Mouse (Mus musculus): Measurements from ENCODE around the gene Adamts4. TPM values are rescaled to one million over a fixed set of nuclear protein-coding genes. Genes with fewer than 3 reads are reported as not detected.

Gene Adamts4
- polyA plus RNA-seq, 1 experiment from 2014 or later, result 3.5 TPM

GRCm38 (mm10) chr1:171258921-171259320 is 8.7 kb downstream of the Adamts4 start:
- Histone ChIP-seq H3K27ac (replicated peaks) (no peak overlapping the region), H3K9ac (peak overlapping the region; percentile 33; the same call in 1 of the 2 replicates), H3K4me2 (peak overlapping the region; percentile 38), H3K4me1 (peaks cover 16% of the 10 kb centered on the region), H3K27me3 (replicated peaks) (no peaks in the 10 kb centered on the region), H3K9me3 (no peaks in the 10 kb centered on the region), H3K36me3 (0 out of 2 replicates have a peak, but pooled peaks cover 4% of the 10 kb centered on the region), H3K4me3 (no peak overlapping the region)
- ATAC-seq (ENCODE audit: extremely low read depth, insufficient number of reproducible peaks, low FRiP score, low TSS enrichment), result no peak
- WGBS, result 55% methylated on average over 17 of the region's 17 CpGs

- Histone ChIP-seq H3K27me3 (replicated peaks) (no peaks in the 10 kb centered on the region), H3K4me1 (peaks cover 16% of the 10 kb centered on the region), H3K9me3 (no peaks in the 10 kb centered on the region), H3K36me3 (no peaks in the 10 kb centered on the region), H3K9ac (no peak overlapping the region), H3K4me3 (no peak overlapping the region), H3K4me2 (no peak overlapping the region), H3K27ac (replicated peaks) (no peak overlapping the region)
- 66% methylated on average over 3 of the region's 3 CpGs for WGBS
- no peak for ATAC-seq (ENCODE audit: extremely low read depth, insufficient number of reproducible peaks, low FRiP score, low TSS enrichment)
These were observed 10.1 kb downstream of the Adamts4 start for GRCm38 (mm10) chr1:171260316-171260715.

DNA sequence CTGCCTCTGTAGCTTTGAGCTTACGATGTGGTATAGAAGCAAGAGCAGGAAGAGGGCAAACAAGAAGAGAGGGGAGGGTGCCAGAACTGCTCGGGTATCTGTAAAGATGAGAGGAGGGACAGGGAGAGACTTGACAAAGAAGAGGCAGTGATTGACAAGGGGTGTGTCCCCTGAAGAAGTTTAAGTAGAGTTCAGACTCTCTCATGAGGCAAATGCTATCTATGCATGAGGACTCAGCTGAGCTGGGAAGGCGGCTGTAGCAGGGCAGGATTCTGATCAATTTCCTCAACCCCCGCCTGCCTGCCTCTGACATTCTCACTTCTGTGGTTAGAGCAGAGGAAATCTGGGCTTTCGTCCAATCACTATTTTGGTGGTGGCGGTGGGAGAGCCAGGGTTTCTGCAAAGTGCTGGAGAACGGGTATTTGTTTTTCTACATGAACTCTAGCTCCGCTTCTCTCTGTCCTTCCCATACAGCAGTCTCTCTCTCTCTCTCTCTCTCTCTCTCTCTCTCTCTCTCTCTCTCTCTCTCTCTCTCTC is 12.4 kb downstream of the Adamts4 start:
- Histone ChIP-seq H3K4me3 (peak overlapping the region; percentile 41), H3K4me1 (peaks cover 16% of the 10 kb centered on the region), H3K9ac (peak overlapping the region; percentile 74), H3K36me3 (no peaks in the 10 kb centered on the region), H3K27ac (replicated peaks) (peak overlapping the region; percentile 93), H3K4me2 (peak overlapping the region; percentile 67), H3K9me3 (no peaks in the 10 kb centered on the region), H3K27me3 (replicated peaks) (no peaks in the 10 kb centered on the region)
- peak; percentile 54; the same call in 1 of the 2 replicates for ATAC-seq (ENCODE audit: extremely low read depth, insufficient number of reproducible peaks, low FRiP score, low TSS enrichment)
- WGBS, result 2% methylated on average over 8 of the region's 8 CpGs

GRCm38 (mm10) chr1:171263185-171263611 is 13.0 kb downstream of the Adamts4 start:
- H3K4me1 ChIP-seq, result peaks cover 16% of the 10 kb centered on the region
- H3K9ac ChIP-seq, result peak overlapping the region; percentile 6; the same call in 1 of the 2 replicates
- WGBS, result 0% methylated on average over 2 of the region's 2 CpGs
- no peaks in the 10 kb centered on the region for H3K36me3 ChIP-seq
- H3K27ac ChIP-seq (replicated peaks), result peak overlapping the region; percentile 93
- H3K4me2 ChIP-seq, result peak overlapping the region; percentile 67
- peak; percentile 68; the same call in 1 of the 2 replicates for ATAC-seq (ENCODE audit: extremely low read depth, insufficient number of reproducible peaks, low FRiP score, low TSS enrichment)
- H3K9me3 ChIP-seq, result no peaks in the 10 kb centered on the region
- no peaks in the 10 kb centered on the region for H3K27me3 ChIP-seq (replicated peaks)
- peak overlapping the region; percentile 41 for H3K4me3 ChIP-seq

- no peak for ATAC-seq (ENCODE audit: extremely low read depth, insufficient number of reproducible peaks, low FRiP score, low TSS enrichment)
- Histone ChIP-seq H3K27ac (replicated peaks) (peak overlapping the region; percentile 93), H3K9ac (peak overlapping the region; percentile 6; the same call in 1 of the 2 replicates), H3K27me3 (replicated peaks) (no peaks in the 10 kb centered on the region), H3K9me3 (no peaks in the 10 kb centered on the region), H3K36me3 (no peaks in the 10 kb centered on the region), H3K4me3 (no peak overlapping the region), H3K4me2 (peak overlapping the region; percentile 67), H3K4me1 (peaks cover 16% of the 10 kb centered on the region)
- WGBS, result 70% methylated on average over 3 of the region's 3 CpGs
These were observed 13.6 kb downstream of the Adamts4 start for GRCm38 (mm10) chr1:171263666-171264461.

- no peak for ATAC-seq (ENCODE audit: extremely low read depth, insufficient number of reproducible peaks, low FRiP score, low TSS enrichment)
- Histone ChIP-seq H3K4me2 (no peak overlapping the region), H3K36me3 (no peaks in the 10 kb centered on the region), H3K4me3 (no peak overlapping the region), H3K4me1 (peaks cover 27% of the 10 kb centered on the region), H3K27ac (replicated peaks) (peak overlapping the region; percentile 17; the same call in 1 of the 2 replicates), H3K9ac (no peak overlapping the region; the same call in 1 of the 2 replicates), H3K9me3 (no peaks in the 10 kb centered on the region), H3K27me3 (replicated peaks) (no peaks in the 10 kb centered on the region)
- 42% methylated on average over 4 of the region's 4 CpGs for WGBS
These were observed 15.9 kb downstream of the Adamts4 start for GRCm38 (mm10) chr1:171265971-171266744.

DNA sequence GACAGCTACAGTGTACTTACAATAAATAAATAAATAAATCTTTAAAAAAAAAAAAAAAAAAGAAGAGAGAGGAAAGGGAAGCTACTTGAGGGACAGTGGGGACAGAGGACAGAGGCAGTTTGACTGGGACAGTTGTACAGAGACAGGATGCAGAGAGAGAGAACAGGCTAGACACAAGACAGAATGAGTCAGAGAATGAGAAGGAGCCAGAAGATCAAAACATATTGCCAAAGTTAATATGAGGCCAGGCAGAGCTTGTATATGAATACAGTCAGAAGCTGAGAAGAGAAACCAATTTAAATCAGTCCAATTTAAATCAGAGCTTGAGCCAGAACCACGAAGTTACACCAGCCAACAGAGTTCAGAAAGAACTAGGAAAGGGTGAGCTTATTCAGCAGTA is 18.1 kb downstream of the Adamts4 start:
- Histone ChIP-seq H3K27me3 (replicated peaks) (no peaks in the 10 kb centered on the region), H3K27ac (replicated peaks) (no peak overlapping the region), H3K9ac (no peak overlapping the region), H3K4me1 (peaks cover 27% of the 10 kb centered on the region), H3K9me3 (no peaks in the 10 kb centered on the region), H3K4me2 (no peak overlapping the region), H3K36me3 (peaks cover 17% of the 10 kb centered on the region), H3K4me3 (no peak overlapping the region)
- 68% methylated on average over 1 of the region's 1 CpGs for WGBS
- ATAC-seq (ENCODE audit: extremely low read depth, insufficient number of reproducible peaks, low FRiP score, low TSS enrichment), result no peak

DNA sequence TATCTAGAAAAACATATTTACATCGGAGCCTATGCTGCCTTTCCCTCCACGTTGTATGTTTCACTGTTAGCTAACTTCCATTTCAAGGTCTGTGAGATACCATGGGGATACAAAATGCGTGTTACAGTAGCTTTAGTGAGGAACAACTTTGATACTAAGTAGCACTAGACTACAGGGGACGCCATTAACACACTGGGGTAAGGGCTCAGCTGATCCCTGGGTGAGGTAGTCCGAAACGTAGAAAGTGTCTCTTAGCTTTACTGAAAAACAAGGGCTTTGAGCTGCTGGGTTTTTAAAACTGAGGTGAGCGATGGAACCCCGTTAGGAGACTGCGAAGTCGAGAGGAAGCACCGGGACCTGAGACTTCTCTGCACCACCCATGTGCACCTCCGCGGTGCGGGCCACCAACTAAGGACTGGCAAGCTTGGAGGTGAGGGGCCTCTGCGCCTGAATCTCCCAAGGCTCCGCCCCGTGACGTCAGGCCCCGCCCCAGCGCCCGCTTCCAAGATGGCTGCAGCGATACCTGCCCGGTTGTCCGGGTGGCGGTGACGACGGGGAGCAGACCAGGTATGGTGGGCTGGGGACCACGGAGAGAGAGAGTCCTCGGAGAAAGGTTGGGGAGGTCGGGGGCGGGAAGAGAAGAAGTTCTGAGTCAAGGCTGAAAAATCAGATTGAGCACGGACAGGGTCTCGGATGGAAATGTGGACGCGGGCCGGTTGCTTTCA is 19.8 kb downstream of the Adamts4 start, which contains the start of gene B4galt3:
B4galt3 (plus strand) TSS at position 481 of the 725 bp plus-strand sequence.
- Histone ChIP-seq H3K27ac (replicated peaks) (peak within 1 kb of the TSS; percentile 72), H3K4me3 (peak within 1 kb of the TSS; percentile 89), H3K27me3 (replicated peaks) (no peaks in the 10 kb centered on the region), H3K9ac (peak within 1 kb of the TSS; percentile 92), H3K36me3 (peaks cover 34% of the 10 kb centered on the region), H3K4me2 (peak within 1 kb of the TSS; percentile 92), H3K9me3 (no peaks in the 10 kb centered on the region), H3K4me1 (peaks cover 21% of the 10 kb centered on the region)
- ATAC-seq (ENCODE audit: extremely low read depth, insufficient number of reproducible peaks, low FRiP score, low TSS enrichment), result peak; percentile 93
- whole genome bisulfite sequencing, result 3% methylated on average over 36 of the region's 36 CpGs

GRCm38 (mm10) chr1:171270573-171270900 is 20.3 kb downstream of the Adamts4 start:
- Histone ChIP-seq H3K4me1 (peaks cover 21% of the 10 kb centered on the region), H3K9ac (peak overlapping the region; percentile 92), H3K27me3 (replicated peaks) (no peaks in the 10 kb centered on the region), H3K4me3 (peak overlapping the region; percentile 89), H3K27ac (replicated peaks) (peak overlapping the region; percentile 72), H3K4me2 (peak overlapping the region; percentile 92), H3K36me3 (peaks cover 39% of the 10 kb centered on the region), H3K9me3 (no peaks in the 10 kb centered on the region)
- under 1% methylated on average over 19 of the region's 19 CpGs for WGBS
- ATAC-seq (ENCODE audit: extremely low read depth, insufficient number of reproducible peaks, low FRiP score, low TSS enrichment), result peak; percentile 69

DNA sequence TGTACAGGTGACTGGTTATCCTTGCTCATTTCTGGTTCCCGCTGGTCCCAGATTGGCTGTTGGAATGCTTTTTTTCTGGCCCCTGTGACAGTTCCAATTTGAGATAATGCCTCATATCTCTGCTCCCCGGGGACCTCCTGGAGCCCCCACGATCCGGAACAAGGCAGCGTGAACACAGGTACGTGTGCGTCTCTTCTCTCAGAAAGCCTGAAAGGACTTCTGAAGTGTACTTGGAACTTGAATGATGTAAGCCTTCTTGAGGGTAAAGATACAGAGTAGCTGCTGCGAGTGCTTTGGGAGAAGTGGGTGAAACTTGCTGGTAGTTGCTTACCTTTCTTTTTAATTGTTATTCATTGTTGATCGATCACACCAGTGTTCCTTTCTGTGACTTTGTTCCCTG is 21.0 kb downstream of the Adamts4 start:
- H3K4me1 ChIP-seq, result peaks cover 21% of the 10 kb centered on the region
- no peak for ATAC-seq (ENCODE audit: extremely low read depth, insufficient number of reproducible peaks, low FRiP score, low TSS enrichment)
- 31% methylated on average over 9 of the region's 9 CpGs for WGBS
- peaks cover 46% of the 10 kb centered on the region for H3K36me3 ChIP-seq
- peak overlapping the region; percentile 89 for H3K4me3 ChIP-seq
- peak overlapping the region; percentile 72; the same call in 1 of the 2 replicates for H3K27ac ChIP-seq (replicated peaks)
- H3K9me3 ChIP-seq, result no peaks in the 10 kb centered on the region
- peak overlapping the region; percentile 92 for H3K9ac ChIP-seq
- H3K27me3 ChIP-seq (replicated peaks), result no peaks in the 10 kb centered on the region
- peak overlapping the region; percentile 92 for H3K4me2 ChIP-seq

All from heart, embryonic 13.5 days (tissue).